Mouse (Mus musculus) adrenal gland (tissue): ENCODE data around the gene Fam174b.

Source experiments
- intact Hi-C: fragments of 180-260 bp; cut with DNase I; formaldehyde crosslinking; loops from one replicate; pipeline ENCODE4 v1.15.1; 2025
- microRNA-seq, 2 experiments: library from miRNA; unstranded; fragments of <30 nt; microRNA quantifications; one replicate each; pipeline ENCODE4; 2019

Fam174b gene

GRCm38 (mm10) chr7:73811439-73811838 is 71.3 kb downstream of the Fam174b start:
- intact Hi-C loops, result no loop called here

- intact Hi-C loops, result no loop called here
These were observed 72.1 kb downstream of the Fam174b start for GRCm38 (mm10) chr7:73812176-73812575.

GRCm38 (mm10) chr7:73813887-73814286 is 73.8 kb downstream of the Fam174b start:
- intact Hi-C loops, result no loop called here

GRCm38 (mm10) chr7:73814454-73814853 is 74.4 kb downstream of the Fam174b start:
- intact Hi-C loops, result no loop called here

GRCm38 (mm10) chr7:73816255-73816996 is 76.3 kb downstream of the Fam174b start:
- intact Hi-C loops, result no loop called here

DNA sequence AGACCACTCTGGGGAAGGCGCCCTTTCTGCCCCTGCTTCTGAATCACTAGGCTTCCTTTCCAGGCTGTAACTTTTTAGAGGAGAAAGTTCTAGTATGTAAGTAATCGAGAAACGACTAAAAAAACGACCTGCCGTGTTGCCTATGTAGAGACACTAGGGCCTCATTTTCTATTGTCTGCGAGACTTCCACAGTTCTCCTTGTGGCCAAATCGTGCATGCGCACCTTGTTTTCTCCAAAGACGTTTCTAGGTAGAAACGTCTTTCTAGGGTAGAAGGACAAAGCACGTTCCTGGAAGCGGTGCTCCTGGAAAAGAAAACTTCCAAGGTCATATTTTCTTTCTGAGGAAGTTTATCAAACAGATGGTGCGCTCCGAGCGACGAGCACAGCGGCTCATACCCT is 79.3 kb downstream of the Fam174b start:
- intact Hi-C loops, result no loop called here

Small RNA genes lying within 50 kb of the gene (microRNA-seq; reads per million reads assigned to microRNA genes)
- gene Mir7234, result 0 reads per million in 2 experiments
